Mouse (Mus musculus): ENCODE measurements around the gene Pmf1.
A peak's percentile ranks its signal among the peaks of the same experiment; 100 is the strongest.
"Not testable (repeated sequence)": the region's sequence is repeated elsewhere in the genome, so short reads cannot be mapped to it uniquely, and the experiment has no call there.

Pmf1 gene

DNA sequence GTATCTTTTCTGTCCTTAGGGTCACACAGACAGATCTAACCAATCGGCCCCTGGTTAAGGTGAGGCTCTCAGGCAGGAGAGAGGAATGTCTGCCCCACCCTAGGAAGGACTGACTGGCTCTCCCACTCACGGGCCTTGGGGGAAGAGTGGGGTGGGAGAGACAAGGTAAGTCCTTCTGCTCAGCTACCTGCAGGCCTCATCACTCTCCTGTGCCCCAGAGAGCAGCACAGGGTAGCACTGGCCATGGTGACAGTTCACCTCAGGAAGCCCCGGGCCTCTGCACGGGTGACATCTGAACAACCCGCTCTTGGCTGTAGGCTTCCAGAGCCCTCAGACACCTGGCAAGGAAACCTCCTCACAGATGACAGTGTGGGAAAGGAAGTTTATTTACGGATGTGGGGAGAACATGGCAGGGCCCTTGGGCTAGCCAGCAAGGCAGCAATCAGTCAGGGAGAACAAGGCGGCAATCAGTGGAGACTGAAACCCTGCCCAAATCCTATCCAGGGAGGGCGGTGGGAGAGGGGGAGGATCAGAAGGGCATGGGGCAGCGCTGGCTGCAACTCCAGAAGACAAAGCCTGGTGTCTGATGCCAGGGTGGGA, 16.3 kb downstream of the Pmf1 start:
- no peak for DNase-seq

DNA sequence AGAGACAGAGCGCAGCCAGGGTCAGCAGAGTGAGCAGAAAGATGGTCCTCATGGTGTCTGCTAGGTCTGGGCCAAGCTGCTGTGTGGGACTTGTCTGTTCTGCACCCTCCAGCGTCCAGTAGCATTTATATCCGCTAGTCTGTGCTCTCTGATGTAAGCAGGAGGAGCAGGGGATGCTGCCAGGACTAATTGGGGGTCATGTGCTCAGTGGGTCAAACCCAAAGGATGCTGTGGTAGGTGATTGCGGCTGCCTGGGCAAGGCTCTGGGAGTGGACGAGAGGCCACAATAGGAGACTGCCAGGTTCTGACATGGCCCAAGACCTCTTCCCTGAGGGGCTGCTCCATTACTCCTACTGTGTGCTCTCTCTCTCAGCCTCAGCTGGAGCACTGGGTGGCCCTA, 25.8 kb downstream of the Pmf1 start, which contains the start of gene Bglap:
Bglap (minus strand) TSS at position 101 of the 400 bp plus-strand sequence.
- DNase-seq = no peak

DNA sequence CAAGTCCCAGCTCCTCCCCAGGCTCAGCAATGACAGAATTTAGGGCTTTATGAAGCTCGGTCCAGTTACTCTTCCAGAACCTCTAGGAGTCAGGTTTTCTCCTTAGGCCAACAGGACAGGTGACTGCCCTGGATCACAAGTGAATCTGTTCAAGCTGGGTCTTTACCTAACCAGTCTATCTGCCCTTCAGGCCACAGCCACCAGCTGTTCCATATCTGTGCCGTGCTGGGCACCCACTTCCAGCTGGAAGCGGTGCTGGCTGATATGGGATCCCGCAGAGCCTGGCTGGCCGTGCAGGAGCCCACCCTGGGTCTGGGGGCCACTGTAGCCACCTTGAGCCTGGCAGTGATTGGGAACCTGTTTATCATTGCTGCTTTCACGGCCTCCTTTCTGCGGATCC, 27.7 kb downstream of the Pmf1 start:
- DNase-seq = not testable (repeated sequence)

DNA sequence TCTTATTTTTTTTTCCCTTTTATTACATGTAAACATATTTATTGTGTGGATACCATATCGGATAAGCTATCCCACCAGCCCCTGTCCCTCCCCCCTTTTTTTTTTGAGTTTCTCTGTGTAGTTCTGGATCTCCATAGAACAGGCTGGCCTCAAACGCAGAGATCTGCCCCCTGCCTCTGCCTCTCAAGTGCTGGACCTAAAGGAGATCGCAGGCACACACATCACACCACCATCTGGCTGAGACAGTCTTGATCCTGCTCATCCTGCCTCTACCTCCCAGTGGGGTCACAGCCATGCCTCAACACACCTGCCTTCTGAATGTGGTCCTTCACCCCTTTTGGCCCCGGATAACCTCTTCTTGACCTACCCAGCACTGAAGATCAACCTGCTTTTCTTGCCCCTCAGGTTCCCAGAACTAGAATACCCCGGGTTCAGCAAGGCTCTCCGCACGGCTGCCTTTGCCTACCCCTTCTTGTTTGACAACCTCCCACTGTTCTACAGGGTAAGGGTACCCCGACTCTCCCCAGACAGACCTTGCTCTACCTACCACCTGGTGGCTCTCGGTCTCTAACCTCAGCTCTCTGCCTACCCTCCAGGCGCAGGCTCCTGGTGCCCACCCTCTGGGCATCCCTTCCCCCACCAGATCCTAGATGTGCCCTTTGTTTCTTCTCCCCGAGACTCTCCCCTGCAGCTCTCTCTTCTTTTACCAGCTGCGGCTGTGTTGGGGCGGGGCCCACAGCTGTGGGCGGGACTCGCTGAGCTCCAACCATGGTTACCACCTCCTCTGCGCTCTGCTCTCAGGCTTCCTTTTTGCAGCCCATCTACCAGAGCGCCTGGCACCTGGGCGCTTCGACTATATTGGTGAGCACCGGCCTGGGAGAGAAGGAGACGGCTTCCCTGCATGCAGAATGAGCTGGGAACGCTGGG, 28.5 kb downstream of the Pmf1 start:
- DNase-seq = peak; percentile 32 to 66

DNA sequence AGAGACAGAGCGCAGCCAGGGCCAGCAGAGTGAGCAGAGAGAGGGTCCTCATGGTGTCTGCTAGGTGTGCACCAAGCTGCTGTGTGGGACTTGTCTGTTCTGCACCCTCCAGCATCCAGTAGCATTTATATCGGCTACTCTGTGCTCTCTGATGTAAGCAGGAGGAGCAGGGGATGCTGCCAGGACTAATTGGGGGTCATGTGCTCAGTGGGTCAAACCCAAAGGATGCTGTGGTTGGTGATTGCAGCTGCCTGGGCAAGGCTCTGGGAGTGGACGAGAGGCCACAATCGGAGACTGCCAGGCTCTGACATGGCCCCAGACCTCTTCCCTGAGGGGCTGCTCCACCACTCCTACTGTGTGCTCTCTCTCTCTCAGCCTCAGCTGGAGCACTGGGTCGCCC, 31.5 kb downstream of the Pmf1 start, which contains the start of gene Bglap2:
Bglap2 (minus strand) TSS at position 101 of the 400 bp plus-strand sequence.
- not testable (repeated sequence) for DNase-seq

DNA sequence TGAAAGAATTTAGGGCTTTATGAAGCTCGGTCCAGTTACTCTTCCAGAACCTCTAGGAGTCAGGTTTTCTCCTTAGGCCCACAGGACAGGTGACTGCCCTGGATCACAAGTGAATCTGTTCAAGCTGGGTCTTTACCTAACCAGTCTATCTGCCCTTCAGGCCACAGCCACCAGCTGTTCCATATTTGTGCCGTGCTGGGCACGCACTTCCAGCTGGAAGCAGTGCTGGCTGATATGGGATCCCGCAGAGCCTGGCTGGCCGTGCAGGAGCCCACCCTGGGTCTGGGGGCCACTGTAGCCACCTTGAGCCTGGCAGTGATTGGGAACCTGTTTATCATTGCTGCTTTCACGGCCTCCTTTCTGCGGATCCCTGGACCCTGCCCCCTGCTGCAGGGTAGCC, 33.5 kb downstream of the Pmf1 start:
- DNase-seq = not testable (repeated sequence)

DNA sequence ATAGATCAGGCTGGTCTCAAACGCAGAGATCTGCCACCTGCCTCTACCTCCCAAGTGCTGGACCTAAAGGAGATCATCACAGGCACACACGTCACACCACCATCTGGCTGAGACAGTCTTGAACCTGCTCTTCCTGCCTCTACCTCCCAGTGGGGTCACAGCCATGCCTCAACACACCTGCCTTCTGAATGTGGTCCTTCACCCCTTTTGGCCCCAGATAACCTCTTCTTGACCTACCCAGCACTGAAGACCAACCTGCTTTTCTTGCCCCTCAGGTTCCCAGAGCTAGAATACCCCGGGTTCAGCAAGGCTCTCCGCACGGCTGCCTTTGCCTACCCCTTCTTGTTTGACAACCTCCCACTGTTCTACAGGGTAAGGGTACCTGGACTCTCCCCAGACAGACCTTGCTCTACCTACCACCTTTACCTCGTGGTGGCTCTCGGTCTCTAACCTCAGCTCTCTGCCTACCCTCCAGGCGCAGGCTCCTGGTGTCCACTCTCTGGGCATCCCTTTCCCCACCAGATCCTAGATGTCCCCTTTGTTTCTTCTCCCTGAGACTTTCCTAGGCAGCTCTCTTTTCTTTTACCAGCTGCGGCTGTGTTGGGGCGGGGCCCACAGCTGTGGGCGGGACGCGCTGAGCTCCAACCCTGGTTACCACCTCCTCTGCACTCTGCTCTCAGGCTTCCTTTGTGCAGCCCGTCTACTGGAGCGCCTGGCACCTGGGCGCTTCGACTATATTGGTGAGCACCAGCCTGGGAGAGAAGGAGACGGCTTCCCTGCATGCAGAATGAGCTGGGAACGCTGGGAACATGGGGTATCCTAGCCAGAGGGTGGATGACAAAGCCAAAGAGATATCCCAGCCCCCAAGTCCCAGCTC, 34.1 kb downstream of the Pmf1 start:
- peak; percentile 31 to 55 for DNase-seq

DNA sequence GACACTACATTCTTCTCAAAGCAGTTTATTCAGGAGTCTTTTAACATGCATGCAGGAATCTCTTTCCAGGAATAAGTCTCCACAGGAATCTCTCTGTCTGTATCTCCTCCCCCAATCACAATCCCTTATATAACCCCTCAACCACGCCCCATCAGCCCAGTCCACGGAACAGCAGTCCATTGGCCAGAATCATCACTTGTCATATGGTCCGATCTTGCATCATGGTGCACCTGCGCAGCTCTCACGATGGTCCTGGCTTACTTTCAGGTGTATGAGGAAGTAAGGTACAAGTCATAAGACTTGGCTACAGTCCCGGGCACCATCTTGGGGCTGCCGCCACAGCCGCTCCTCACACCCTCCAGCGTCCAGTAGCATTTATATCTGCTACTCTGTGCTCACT, 37.5 kb downstream of the Pmf1 start, which contains the start of gene Bglap3:
Bglap3 (minus strand) TSS at position 101 of the 400 bp plus-strand sequence.
- not testable (repeated sequence) for DNase-seq

DNA sequence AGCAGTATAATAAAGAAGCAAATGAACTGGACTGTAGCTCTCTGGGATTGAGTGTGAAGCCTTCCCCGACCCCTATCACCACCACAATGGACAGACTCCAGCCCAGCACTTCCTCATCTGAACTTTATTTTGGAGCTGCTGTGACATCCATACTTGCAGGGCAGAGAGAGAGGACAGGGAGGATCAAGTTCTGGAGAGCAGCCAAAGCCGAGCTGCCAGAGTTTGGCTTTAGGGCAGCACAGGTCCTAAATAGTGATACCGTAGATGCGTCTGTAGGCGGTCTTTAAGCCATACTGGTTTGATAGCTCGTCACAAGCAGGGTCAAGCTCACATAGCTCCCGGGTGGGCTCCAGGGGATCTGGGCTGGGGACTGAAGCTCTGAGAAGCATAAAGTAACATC, 41.6 kb downstream of the Pmf1 start:
- not testable (repeated sequence) for DNase-seq

DNA sequence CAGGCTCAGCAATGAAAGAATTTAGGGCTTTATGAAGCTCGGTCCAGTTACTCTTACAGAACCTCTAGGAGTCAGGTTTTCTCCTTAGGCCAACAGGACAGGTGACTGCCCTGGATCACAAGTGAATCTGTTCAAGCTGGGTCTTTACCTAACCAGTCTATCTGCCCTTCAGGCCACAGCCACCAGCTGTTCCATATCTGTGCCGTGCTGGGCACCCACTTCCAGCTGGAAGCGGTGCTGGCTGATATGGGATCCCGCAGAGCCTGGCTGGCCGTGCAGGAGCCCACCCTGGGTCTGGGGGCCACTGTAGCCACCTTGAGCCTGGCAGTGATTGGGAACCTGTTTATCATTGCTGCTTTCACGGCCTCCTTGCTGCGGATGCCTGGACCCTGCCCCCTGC, 42.6 kb downstream of the Pmf1 start:
- DNase-seq = not testable (repeated sequence)

DNA sequence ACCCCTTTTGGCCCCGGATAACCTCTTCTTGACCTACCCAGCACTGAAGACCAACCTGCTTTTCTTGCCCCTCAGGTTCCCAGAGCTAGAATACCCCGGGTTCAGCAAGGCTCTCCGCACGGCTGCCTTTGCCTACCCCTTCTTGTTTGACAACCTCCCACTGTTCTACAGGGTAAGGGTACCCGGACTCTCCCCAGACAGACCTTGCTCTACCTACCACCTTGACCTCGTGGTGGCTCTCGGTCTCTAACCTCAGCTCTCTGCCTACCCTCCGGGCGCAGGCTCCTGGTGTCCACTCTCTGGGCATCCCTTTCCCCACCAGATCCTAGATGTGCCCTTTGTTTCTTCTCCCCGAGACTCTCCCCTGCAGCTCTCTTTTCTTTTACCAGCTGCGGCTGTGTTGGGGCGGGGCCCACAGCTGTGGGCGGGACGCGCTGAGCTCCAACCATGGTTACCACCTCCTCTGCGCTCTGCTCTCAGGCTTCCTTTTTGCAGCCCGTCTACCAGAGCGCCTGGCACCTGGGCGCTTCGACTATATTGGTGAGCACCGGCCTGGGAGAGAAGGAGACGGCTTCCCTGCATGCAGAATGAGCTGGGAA, 43.2 kb downstream of the Pmf1 start:
- DNase-seq = peak; percentile 35 to 66

DNA sequence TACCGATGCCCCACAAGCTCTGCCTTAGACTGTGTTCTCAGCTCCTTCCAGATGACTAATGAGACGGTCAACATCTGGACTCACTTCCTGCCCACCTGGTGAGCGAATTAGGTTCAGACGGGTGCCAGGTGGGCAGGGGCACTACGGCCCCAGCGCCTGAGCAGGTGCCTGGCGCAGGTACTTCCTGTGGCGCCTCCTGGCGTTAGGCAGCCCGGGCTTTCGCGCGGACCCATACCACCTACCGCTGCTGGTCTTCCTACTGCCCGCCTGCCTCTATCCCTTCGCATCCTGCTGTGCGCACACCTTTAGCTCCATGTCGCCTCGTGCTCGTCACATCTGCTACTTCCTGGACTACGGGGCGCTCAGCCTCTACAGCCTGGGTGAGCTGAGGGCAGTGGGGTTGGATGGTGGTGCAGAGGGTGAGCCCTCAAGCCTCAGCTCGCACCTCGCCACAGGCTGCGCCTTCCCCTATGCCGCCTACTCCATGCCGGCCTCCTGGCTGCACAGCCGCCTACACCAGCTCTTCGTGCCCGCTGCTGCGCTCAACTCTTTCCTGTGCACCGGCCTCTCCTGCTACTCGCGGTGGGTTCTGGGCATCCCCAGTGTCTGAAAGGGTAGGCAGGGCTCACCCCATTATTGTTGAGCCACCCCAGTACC, 44.3 kb downstream of the Pmf1 start:
- no peak for DNase-seq

DNA sequence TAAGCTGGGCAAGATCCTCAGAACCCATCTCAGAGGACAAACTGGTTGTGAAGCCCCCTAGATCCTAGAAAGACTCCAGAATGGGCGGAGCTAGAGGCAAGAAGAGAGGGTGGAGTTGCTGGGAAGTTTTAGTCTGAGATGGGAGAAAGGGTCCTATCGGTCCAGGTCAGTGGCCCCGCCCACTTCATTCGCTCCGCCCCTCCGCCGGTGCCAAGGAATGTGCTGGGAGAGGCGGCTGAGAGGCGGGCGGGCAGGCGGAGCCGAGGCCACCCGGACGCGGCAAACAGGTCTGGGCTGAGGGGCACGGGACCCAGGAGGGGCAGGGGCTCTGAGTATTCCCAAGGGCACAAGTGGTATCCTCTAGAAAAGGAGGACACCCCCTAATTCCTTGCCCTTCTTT, 45.8 kb downstream of the Pmf1 start, which contains the start of gene Paqr6:
Paqr6 (plus strand) TSS at position 248 of the 400 bp plus-strand sequence.
- peak; percentile 75 to 88 for DNase-seq

DNA sequence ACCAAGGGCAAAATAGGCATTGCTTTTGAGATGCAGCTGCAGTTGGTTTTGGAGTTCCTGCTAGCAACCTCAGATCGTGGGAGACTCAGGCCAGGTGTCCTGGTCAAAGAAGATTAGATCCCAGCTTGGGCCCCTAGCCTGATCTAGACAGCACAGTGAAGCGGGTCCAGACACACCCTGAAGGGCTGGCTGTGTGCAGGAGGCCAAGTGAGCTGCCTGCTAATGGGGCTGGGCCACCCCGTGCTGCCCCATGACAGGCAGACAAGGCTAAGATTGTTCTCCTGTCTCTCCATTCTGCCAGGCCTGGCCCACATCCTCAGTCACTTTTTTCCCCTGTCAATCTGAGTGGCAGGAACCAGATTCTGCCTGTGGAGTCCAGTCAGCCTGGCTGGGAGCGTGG, 46.4 kb downstream of the Pmf1 start:
- no peak for DNase-seq

DNA sequence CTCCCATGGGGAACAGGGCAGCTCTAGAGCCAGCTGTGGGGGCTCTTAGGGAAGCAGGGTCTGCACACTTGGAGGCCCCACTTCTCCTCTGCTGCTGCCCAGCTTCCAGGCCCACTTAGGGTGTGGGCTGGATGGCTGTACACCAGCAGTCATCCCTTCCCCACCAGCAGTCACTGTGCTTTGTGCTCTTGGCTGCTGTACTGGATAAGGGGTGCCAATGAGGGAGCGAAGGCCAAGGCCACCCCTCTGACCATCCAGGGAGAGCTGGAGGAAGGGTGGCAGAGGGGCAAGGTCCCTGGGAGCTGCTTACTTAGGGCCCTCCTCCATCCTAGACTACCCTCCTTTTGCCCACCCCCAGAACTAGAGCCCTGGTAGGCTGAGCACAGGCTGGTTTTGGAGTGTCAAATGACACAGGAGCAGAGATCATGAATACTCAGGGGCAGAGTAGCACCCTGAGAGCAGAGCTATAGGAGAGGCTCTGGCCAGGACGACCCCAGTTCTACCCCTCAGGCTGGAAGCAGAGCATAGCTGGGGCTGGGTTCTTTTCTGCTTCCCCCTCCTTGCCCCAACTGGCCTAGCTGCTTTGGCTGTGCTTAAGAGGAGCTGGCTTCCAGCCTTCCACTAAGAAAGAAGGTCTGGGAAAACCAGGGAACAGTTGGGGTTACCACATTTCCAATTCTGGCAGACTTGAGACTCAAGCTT, 48.4 kb downstream of the Pmf1 start:
- no peak for DNase-seq

DNA sequence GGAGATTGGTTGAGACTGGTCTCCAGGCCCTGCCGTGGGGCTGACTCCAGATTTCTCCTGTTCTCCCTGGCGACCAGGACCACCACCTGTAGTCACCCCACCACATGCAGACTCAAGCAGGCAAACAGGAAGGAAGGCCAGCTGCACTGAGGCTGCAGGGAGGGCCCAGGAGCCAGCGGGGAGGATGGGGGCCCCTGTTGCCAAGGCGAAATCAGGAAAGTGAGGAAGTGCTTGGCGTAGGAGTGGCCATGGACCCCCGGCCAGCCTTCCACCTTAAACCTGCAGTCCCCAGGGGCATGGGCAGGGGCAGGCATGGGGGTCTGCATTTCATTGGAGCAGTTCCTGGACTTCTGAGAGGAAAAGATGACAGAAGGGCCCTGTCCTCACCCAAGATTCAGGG, 49.0 kb downstream of the Pmf1 start:
- no peak for DNase-seq

DNA sequence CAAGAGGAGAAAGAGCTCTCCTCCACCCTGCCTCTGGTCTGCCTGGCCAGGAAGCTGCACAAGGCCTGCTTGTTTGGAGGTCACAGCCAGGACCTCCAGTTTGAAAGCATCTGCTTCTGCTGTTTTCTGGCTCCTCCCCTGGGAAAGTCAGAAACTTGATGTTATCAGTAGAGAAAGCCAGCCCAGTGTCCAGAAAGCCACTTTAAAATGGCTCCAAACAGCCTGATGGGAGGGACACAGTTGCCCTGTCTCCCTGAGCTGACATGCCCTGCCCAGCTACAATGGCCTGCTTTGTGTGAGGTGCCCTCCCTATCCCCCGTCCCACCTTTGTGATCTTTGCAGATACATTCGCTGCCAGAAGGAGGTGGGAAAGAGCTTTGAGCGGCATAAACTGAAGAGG, 50.1 kb downstream of the Pmf1 start:
- no peak for DNase-seq

DNA sequence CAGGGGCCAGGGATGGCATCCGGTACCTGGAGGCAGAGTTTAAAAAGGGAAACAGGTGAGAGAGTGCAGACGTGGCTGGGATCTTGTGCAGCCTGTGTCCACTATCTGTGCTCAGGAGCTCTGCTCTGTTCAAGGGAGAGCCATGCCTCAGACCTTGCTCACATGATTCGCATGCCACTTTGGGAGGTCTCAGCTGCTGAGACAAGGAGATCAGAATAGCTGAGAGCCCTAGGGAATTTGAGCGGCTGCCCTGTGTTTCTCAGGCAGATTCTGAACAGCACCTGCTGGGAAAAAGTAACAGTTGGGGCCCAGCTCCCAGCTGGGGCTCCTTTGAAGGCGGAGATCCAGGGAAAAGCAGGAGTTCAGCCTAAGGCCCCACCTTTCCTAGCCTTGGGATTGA, 50.5 kb downstream of the Pmf1 start:
- DNase-seq = no peak

DNA sequence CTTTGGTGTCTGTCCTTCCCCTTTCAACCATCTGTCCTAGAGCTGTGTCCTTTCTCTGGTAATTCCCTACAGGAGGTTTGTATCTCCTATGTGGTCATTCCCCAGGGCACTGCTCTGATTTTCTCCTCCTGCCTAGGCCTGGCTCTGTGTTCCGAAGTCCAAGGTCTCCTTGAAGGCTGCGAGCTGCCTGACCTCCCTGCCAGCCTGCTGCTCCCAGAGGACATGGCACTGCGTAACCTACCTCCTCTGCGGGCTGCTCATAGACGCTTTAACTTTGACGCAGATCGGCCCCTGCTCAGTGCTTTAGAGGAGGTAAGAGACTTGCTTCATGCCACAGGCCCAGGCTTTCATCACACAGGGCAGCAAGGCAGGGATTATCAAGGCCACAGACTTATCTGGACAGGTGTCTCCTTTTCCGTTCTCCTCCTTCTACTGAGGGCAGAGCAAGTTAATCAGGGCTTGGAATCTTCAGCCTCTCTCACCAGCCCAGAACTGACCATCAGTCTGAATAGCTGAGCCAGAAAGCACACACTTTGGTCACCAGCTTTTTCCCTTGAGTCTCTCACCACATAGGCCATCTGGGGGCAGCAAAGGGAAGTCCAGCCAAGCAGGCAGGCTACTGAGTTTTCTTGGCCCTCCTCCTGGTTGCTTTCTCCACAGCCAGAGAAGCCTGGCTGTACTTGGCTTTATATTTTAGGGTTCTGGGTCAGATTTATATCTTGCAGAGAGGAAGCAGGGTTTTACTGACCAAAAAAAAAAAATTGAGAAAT, 55.5 kb downstream of the Pmf1 start:
- DNase-seq = peak; percentile 48 to 55

DNA sequence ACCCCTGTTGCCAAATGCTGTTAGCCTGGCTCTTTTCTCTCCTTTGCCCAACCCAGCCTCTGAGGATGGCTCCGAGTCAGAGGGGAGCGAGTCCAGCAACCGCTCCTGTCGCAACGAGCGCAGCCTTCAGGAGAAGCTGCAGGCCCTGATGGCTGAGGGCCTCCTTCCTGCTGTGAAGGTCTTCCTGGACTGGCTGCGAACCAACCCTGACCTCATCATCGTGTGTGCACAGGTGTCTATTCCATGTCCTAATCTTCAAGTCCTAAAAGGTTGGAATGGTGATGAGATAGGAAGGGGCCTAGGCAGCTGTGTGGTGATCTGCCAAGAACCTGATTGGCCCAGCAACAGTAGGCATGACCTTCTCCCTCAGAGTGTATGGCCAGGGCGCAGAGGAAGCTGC, 57.2 kb downstream of the Pmf1 start:
- DNase-seq = no peak
